Mouse (Mus musculus) left cerebral cortex, postnatal 36 days (tissue): Measurements from ENCODE around the gene Clps. TPM values are rescaled to one million over a fixed set of nuclear protein-coding genes. Genes with fewer than 3 reads are reported as not detected.
A peak's percentile ranks its signal among the peaks of the same experiment; 100 is the strongest.

ENCODE experiments used
- DNase-seq, 2 experiments: peaks; one replicate each; pipeline ENCODE4 v3.0.0; 2021 to 2022; ENCODE audit warnings: low spot score in 2 of 2, mixed read lengths in 1 of 2
- intact Hi-C: fragments of 180-260 bp; cut with DNase I; formaldehyde crosslinking; loops from one replicate; pipeline ENCODE4 v1.15.1; 2025
- total RNA-seq, 2 experiments: library from RNA; stranded (reverse); gene quantifications; 2 replicates each; pipeline ENCODE4 v1.2.3; 2021

Gene Clps
- total RNA-seq, 2 experiments from 2014 or later = not detected

DNA sequence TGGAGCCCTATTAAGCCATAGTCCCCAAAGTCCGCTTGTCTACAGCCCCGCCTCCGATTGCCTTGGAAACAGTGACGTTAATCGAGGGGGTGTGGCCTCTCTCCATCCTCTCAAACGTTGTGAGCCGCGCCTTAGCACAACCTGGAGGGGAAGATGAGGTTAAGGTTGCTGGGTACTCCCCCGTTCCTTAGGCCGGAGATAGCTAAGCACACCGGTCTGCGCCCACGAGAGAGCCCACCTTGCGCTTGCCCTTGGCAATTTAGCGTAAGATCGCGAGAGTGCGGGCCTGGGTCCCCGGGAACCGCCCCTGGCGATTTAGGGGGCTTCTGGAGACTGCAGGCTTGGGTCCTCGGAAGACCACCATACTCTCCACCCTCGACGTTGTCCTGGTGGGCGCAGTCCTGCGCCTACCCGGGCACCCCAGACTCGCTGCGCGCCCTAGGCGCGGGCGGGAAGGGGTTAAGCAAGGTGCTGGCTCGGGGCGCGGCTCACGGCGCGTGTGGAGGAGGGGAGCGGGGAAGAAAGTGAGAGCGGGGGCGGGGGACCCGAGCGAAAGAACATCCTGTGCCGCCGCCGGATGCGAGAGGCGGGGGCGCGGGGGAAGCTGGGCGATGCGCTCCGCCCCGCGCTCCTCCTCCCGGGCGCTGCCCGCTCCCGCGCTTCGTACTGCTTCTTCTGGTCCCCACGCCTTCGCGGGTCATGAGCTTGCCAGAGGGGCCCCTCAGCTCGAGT is 37.8 kb downstream of the Clps start:
- intact Hi-C loops = loop anchor here (1.0 to 5.0 kb wide), 2 partner anchors 36 to 195 kb away; partner anchors contain the start of gene Rpl10a
- DNase-seq = peak; percentile 94 to 96

DNA sequence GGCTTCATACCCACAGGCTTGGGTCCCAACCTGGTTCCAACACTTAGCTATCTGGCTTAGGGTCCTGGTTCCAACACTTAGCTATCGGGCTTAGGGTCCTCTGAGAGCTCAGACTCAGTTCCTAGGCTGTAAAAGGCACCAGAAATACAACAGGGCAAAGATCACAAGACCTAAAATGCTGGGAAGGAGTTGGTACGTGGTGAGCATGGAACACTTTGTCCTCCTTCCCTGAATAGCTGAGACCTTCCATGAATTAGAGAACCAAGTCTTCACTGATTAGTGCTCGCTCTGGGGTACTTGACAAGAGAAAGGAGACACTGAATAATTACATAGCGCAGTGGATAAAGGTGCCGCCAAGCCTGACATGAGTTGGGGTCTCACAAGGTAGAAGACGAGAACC is 38.6 kb downstream of the Clps start:
- DNase-seq = peak in 1 of 2 experiments; percentile 21
- intact Hi-C loops = loop anchor here (5.0 kb wide), 1 partner anchor 195 kb away; the partner anchor contains the start of gene Rpl10a

DNA sequence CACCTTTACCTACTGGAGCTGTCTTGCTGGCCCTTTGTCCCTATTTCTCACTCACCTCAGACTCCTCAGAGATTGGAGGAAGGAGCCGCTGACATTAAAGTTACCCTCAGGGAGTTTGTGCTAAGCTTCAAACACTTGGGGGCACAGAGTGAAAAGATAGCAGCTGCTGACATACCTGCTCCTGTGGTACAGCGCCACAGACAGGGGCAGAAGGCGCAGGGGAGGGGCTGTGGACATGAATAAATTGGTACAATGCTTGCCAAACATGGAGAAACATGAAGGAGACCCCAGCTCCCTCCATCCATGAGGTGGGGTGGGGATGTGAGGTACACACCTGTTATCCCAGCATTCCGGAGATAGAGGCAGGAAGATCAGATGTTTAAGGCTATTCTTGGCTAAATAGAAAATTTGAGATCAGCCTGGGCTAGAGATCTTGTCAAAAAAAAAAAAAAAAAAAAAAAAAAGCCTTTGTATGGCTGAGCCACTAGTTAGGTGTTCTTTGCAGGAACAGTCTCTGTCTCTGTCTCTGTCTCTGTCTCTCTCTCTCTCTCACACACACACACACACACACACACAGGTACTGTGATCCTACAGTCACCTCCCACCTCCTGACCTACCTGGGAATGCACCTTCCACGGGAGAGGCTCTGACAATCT is 39.4 kb downstream of the Clps start:
- intact Hi-C loops = loop anchor here (5.0 kb wide), 1 partner anchor 194 kb away; the partner anchor contains the start of gene Rpl10a
- DNase-seq = peak in 1 of 2 experiments; percentile 6

DNA sequence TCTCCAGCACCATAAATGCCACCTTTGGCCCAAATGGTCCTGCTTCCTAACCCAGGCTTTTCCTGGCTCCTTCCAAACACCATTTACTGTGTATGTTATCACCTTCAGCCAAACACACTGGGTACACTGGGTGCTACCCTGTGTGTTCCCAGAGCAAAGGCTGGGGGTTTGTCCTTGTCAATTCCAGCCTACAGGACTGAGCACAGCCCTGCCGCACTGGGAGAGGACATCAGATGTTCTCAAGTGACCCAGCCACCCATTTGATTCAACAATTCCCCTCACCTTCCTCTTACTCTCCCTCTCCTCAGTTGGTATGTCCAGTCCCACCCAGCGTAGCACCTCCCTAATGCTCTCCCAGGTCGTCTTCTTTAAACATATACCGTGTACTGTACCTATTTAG is 40.0 kb downstream of the Clps start:
- intact Hi-C loops = loop anchor here (5.0 kb wide), 1 partner anchor 193 kb away; the partner anchor contains the start of gene Rpl10a
- no peak for DNase-seq

DNA sequence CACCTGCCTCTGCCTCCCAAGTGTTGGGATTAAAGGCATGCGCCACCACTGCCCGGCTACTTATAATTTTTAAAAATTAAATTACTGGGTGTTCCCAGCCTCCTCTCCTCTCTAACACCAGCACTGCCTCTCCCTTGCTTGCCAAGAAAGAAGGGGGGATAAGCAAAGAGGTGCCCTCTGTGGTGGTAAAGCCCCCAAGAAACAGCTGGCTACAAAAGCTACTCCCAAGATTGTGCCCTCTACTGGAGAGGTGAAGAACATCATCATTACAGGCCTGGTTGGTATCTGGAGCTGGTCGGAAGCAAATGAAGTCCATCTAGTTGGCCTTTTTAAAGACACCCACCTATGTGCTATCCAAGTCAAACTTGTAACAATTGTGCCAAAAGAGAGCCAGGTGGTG is 40.7 kb downstream of the Clps start:
- intact Hi-C loops = loop anchor here (5.0 kb wide), 1 partner anchor 193 kb away; the partner anchor contains the start of gene Rpl10a
- DNase-seq = no peak

DNA sequence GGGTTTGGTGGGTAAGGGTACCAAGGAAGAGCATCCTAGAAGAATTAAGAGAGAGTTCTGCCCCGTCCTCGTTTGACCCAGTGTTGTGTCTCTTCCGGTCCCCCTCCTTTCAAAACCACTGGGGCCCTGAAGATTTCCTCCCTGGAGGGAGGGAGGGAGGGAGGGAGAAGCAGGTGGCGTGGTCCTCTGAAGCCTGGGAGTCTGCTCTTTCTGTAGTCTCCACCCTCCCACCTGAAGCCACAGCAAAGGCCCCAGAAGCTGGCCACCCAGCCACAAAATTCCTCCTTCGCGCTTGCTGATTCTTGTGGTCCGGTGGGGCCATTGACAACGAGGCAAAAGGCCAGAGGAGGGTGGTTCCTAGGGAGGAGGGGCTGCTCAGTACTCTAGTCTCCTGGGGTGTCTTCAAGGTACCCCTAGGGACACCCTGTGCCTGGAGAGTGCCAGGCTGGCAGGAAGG is 41.9 kb downstream of the Clps start:
- intact Hi-C loops = no loop called here
- DNase-seq = peak; percentile 29 to 39

DNA sequence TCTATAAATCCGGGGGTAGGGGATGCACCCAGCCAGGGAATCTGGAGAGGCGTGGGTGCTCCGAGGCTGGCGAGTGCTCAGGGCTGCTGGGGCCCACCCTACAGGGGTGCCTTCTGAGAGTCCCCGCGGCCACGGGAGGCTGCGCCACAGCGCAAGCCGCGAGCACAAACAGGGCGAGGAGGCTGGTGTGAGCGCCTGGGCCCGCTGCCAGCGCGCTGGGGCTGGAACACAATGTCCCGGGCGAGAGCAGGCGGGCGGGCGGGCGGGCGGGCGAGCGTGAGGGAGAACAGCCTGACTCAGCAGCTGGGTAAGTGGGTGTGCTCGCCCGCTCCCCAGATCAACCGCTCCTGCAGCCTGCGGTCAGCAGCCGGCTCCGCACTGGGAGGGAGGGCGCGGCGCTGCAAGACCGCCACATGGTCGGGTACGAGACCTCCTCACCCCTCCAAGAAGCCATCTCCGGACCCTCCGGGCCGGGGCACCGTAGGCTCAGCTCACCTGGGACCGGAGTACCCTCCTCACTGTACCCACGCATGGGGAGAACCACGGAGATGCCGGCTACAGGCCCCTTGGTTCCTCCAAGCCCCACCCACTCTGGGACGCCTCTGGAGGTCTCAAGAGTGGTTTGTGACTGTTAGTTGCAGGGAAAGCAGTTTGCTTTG is 42.5 kb downstream of the Clps start:
- intact Hi-C loops = no loop called here
- peak; percentile 93 for DNase-seq

DNA sequence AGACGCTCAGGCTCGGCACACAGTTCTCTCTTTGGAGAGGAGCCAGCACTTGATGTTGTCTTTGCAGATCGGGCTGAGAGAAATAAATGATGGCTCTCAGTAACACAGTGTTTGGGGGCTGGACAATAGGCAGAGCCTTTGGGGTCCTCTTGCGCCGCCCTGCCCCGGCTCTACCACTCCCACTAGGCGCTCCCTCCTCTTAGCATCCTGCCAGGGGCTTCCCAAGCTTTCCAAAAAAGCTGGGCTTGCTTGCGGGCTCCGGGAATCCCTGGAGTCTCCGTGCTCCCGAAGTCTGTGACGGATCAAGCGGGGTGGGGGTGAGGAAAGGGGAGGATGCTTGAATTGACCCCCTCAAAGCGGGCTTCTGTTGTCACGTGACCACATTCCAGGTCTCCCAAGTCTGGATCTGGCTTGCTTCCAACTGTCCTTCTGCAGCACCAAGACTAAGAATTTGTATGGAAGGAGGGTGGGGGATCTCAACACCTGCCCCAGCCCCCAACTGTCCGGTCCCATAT is 43.1 kb downstream of the Clps start, which contains the start of gene Fkbp5:
Fkbp5 (minus strand) TSS at position 87 of the 515 bp plus-strand sequence.
- DNase-seq = no peak
- intact Hi-C loops = no loop called here

DNA sequence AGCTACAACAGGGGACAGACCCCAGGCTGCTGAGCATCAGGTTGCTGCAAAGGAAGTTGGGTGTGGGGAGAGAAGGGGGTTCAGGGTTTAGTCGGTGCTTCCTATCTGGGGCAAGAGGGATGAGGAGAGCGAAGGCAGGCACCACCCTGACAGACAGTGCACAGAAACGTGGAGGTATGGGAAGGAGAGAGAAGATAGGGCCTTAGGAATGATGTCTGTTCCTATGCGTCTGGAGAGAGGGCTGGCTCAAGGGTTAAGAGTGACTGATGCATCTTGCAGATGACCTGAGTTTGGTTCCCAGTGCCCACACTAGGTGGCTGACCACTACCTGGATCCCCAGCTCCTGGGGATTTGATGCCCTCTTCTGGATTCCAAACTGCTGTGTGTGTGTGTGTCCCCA is 43.7 kb downstream of the Clps start:
- intact Hi-C loops = no loop called here
- DNase-seq = peak in 1 of 2 experiments; percentile 10

DNA sequence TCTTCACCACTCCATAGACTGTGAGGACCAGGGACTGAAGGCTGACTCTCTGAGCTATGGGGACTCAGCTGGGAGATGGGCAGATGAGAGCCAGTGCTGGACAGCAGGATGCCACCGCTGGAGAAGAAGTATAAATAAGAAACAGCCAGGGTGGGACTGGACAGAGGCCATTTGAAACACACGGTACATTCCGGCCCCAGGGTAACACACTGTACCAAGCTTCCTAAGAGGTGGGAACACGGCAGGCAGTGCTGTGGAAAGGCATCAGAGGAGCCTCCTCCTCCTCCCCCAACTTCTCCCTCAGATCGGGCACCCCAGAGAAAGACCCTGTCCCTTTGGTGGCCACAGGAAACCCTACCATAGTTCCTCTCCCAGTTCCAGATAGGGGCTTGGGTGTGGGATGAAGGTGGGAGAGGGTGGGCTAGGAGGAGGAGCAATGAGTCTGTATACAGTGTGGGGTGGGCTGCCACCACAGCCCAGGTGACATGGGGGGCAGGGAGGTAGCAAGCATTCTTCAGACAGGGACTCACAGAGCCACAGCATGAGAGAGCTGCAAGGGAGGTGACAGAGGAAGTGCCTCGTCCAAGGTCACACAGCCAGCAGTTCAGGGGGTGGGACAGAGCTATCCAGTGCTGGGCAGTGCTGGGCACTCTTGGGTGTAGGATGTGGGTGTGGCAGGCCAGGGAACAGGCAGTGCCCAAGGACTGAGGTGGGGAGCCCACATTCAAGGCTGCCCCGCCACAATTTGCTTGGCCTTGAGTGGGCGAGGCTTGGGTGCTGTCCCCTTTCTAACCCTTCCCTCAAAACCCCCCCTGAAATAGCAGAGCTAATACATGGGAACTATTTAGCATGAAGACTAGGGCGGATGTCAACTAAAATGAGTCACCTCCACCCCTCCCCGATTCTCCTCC is 44.9 kb downstream of the Clps start:
- DNase-seq = peak in 1 of 2 experiments; percentile 10
- intact Hi-C loops = no loop called here

DNA sequence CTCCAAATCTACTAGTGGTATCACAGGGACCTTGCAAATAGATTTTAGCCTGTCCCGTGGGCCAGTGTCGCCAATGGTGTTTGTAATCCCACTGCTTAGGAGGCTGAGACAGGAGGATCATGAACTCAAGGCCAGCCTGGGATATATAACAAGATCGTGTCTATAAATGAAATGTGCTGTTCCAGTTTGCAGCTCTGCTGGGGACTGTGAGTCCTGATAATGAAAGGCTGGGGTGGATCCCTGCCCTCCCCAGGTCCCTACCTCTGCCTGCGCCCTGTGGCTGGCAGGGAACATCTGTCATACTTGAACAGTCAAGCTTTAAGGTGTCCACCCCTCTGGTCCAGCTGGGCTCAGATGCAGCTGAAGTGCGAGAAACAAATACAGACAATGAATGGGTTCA is 46.0 kb downstream of the Clps start:
- DNase-seq = no peak
- intact Hi-C loops = no loop called here

DNA sequence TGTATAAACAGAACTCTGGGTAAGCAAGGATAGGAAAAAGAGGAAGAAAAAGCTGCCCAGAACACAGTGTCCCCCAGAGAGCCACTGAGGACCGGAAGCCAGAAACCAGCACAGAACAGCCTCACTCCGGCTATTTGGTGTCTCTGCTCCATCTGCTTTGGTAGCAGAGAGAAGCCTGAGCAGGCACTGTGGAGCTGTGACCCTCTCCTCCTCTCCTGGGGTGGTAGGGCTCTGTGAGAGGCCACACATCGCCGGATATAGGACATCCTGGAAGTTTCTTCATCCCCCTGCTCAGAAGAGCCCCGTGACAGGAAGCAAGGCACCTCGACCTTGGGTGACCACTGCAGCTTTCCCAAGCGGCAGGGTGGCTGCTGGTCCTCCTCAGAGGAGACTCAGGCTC is 46.7 kb downstream of the Clps start:
- intact Hi-C loops = no loop called here
- peak in 1 of 2 experiments; percentile 8 for DNase-seq

DNA sequence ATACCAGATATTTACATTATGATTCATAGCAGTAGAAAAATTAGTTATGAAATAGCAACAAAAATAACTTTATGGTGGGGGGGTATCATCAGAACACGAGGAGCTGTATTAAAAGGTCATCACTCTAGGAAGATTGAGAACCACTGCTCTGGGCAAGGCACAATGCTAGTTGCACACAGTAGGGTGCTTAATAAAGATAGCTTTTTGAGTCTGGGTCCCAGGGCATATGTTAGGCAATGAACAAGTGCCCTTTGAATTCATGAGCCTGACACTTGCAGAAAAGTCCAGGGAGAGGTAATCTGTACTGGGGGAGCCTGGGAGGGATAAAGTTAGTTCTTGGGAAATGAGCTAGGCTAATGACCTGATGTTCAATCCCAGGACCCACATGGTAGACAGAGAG is 47.2 kb downstream of the Clps start:
- DNase-seq = no peak
- intact Hi-C loops = no loop called here

DNA sequence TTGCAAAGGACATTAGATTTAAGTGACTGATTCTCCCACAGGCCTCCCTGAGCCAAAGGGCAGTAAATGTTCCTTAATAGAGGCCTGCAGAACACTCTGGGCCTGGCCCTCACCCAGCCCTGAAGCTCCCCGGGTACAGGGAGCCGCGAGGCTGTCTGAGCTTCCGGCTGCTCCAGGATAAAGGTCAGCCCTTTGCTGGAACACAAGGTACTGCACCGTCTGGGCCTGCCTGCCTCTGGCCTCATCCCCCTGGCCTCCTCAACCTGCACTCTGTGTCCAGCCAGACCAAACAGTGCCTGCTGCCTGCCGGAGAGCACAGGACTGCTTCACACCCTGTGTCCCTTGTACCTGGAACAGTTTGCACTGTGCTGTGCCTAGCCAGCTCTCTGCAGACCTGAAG is 47.9 kb downstream of the Clps start:
- DNase-seq = peak in 1 of 2 experiments; percentile 19
- intact Hi-C loops = no loop called here

DNA sequence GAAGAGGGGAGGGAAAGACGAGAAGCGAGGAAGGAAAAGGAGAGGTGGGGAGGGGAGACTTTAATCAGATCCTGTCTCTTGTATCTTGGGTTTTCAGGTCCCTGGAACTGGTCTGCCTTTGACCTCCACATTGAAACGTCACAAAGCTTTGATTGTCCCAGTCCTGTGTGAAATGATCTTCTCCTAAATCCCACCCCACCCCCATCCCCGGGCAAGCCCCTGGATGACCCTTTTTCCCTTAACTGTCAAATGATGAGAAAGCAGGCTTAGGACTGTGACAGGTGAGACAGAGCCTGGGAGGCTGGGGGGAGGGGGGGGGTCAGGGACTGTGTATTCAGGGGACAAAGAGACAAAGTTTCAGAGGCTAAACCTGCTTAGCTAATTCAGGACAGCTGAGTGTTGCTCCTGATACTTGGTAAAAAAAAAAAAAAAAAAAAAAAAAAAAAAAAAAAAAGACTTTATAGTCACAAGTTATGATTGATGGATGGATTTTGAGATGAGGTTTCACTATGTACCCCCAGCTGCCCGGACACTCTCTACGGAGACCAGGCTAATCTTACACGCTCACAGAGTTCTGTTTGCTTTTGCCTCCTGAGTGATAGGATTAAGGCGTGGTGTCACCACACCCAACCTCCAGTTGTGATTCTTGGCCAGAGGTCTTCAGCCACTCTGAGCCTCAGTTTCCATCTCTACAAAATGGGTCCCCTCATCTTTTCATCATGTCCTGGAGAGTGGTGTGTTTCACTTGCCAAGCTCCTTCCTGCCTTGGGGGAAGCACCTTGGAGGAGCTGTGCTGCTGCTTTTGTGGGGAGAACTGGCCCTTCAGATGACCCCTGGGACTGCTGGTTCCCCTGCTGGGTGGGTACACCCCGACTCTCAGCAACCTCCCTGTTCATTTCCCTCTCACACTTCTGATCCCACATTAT is 48.7 kb downstream of the Clps start:
- intact Hi-C loops = no loop called here
- no peak for DNase-seq

DNA sequence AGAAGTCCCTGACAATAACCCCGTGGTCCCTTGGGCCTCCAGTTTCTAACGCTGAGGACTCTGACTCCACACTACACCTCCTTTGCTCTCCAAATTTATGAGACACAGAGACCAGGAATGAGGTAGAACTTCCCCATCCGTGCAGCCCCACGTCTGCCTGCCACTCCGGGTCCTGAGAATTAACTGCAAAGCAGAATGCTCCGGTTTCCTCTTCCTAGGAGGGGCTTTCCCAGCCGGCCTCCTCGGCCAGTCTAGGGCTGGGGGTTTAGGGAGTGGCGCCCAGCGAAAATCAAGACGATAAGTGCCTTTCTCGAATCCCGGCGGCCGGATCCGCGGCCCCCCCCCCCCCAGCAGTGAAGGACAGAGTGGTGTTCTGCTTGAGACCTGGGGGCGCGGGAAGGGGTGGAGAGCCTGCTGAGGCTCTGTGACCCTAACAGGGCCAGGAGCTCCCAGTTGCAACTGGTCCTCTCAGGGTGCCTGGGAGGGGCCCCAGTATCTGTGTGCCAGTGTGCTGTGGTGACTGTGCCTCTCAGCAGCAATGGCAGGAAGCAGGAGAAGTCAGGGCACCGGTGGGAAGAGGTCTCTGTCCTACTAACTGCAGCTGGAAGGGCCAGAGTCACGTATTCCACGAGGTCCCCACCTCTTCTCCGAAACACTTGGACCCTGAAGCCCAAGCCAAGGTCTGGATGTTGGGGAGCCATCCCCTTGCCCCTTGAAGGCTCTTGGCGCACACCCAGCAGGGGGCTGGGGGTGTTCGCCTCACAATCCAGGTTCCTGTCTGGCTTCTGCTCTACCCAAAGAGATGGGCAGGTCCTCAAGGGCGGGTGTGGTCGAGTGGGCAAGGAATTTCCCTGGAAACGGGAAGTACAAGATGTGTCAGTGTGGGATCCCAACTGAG is 49.9 kb downstream of the Clps start:
- intact Hi-C loops = no loop called here
- DNase-seq = no peak
